ENCODE assay signal across 8 mouse cellular contexts in the genomic region with DNA sequence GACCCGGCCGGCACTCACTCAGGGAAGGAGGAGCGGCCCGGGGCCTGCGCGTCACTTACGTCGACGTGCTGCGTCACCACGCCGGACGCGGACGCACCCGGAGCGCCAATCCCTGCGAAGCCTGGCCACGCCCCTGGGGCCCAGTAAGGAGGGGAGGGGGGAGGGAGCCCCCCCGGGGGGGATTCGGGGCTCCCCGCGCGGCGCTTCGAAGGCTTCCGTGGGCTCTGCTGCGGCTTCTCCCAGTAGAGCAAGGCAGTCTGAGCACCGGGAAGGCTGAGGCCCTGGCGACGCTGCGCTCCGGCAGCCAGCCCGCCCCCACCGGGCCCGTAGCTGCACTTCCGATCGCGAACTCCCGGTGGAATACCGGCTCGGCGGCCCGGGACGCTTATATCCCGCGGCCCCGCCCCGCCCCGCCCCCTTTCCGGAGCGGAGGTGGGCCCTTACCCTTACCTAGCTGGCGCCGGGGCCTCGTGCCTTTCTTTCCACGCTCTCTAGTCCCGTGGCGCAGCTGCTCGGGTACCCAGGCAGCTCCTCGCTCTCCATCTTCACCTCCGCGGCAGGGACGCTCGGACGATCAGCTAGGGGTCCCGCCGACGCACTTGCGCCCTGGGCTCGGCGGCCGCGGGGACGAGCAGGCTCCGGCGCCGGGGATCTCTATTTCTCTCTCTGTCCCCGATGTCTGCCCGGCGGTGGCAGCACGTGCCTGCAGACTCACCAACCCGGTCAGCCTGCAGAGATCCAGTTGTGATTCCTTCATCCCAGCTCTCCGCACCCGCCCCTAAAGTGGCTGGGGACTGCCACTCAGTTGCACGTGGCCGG. TPM values are rescaled to one million over a fixed set of nuclear protein-coding genes. Genes with fewer than 3 reads are reported as not detected.
DNase-seq lines count a peak whose midpoint lies in the region; ATAC-seq and TF ChIP-seq lines count a peak whose summit lies in the region.

A gene (minus strand): TSS at position 129 of the 819 bp plus-strand sequence.

- peak; percentile 99 for DNase-seq in brain, embryonic 14.5 days (ENCODE audit: low read depth)
- DNase-seq in kidney, postnatal 0 days (ENCODE audit: low spot score) = peak; percentile 95
- peak; percentile 92 for DNase-seq in liver, embryonic 11.5 days (ENCODE audit: low spot score)
- DNase-seq in naive thymus-derived CD4-positive, alpha-beta T cell, adult 2 months (ENCODE audit: low read depth) = peak; percentile 97

- peak within 1 kb of the TSS; percentile 98 for H3K9ac ChIP-seq in heart, embryonic 12.5 days
- H3K9ac ChIP-seq in kidney, postnatal 0 days (ENCODE audit: low read depth, low read length) = peak within 1 kb of the TSS; percentile 90
- peak within 1 kb of the TSS; percentile 94 for H3K9ac ChIP-seq in liver, embryonic 11.5 days (ENCODE audit: low read depth, low read length)
- H3K9ac ChIP-seq in stomach, embryonic 14.5 days (replicated peaks; ENCODE audit: low read depth, low read length) = peak within 1 kb of the TSS; percentile 89

- WGBS in heart, embryonic 12.5 days = under 1% methylated on average over 81 of the region's 86 CpGs
- WGBS in kidney, postnatal 0 days = under 1% methylated on average over 64 of the region's 86 CpGs
- under 1% methylated on average over 67 of the region's 86 CpGs for WGBS in liver, embryonic 11.5 days
- under 1% methylated on average over 73 of the region's 86 CpGs for WGBS in stomach, embryonic 14.5 days

- peaks cover 40% of the 10 kb centered on the region for H3K79me2 ChIP-seq in C2C12 (ENCODE audit: control insufficient read depth, insufficient read depth)

- H3K4me3 ChIP-seq in C2C12 (ENCODE audit: insufficient read depth, poor library complexity, severe bottlenecking) = peak within 1 kb of the TSS; percentile 84
- H3K4me3 ChIP-seq in erythroblast, embryonic 14.5 days (replicated peaks) = peak within 1 kb of the TSS; percentile 96
- H3K4me3 ChIP-seq in heart, embryonic 12.5 days = peak within 1 kb of the TSS; percentile 97
- peak within 1 kb of the TSS; percentile 80 for H3K4me3 ChIP-seq in kidney, postnatal 0 days (replicated peaks; ENCODE audit: low read depth, low read length)
- H3K4me3 ChIP-seq in liver, embryonic 11.5 days (ENCODE audit: low read depth, low read length) = peak within 1 kb of the TSS; percentile 92
- H3K4me3 ChIP-seq in stomach, embryonic 14.5 days (ENCODE audit: low read depth, low read length) = peak within 1 kb of the TSS; percentile 85

- H3K27ac ChIP-seq in heart, embryonic 12.5 days (ENCODE audit: poor library complexity, severe bottlenecking) = peak within 1 kb of the TSS; percentile 97
- H3K27ac ChIP-seq in kidney, postnatal 0 days = peak within 1 kb of the TSS; percentile 95
- H3K27ac ChIP-seq in liver, embryonic 11.5 days (ENCODE audit: low read depth, low read length) = peak within 1 kb of the TSS; percentile 90
- peak within 1 kb of the TSS; percentile 96 for H3K27ac ChIP-seq in stomach, embryonic 14.5 days (ENCODE audit: low read length)

- H3K9me3 ChIP-seq in erythroblast, embryonic 14.5 days (ENCODE audit: control insufficient read depth, low read length) = no peaks in the 10 kb centered on the region
- no peaks in the 10 kb centered on the region for H3K9me3 ChIP-seq in heart, embryonic 12.5 days (replicated peaks)
- no peaks in the 10 kb centered on the region for H3K9me3 ChIP-seq in kidney, postnatal 0 days (replicated peaks; ENCODE audit: low read length)
- H3K9me3 ChIP-seq in liver, embryonic 11.5 days (ENCODE audit: control insufficient read depth, low read length) = no peaks in the 10 kb centered on the region
- no peaks in the 10 kb centered on the region for H3K9me3 ChIP-seq in stomach, embryonic 14.5 days (ENCODE audit: control insufficient read depth, low read depth, low read length)

- H3ac ChIP-seq in C2C12 (ENCODE audit: control insufficient read depth, insufficient read length, low read depth) = peak within 1 kb of the TSS; percentile 96

- no peaks in the 10 kb centered on the region for H3K27me3 ChIP-seq in C2C12 (ENCODE audit: control insufficient read depth, insufficient read depth, insufficient read length)
- no peaks in the 10 kb centered on the region for H3K27me3 ChIP-seq in erythroblast, embryonic 14.5 days (ENCODE audit: control insufficient read depth)
- no peaks in the 10 kb centered on the region for H3K27me3 ChIP-seq in heart, embryonic 12.5 days (replicated peaks)
- no peaks in the 10 kb centered on the region for H3K27me3 ChIP-seq in kidney, postnatal 0 days (ENCODE audit: insufficient read depth, low read length)
- no peaks in the 10 kb centered on the region for H3K27me3 ChIP-seq in liver, embryonic 11.5 days (replicated peaks; ENCODE audit: control insufficient read depth, insufficient read depth, low read length)
- no peaks in the 10 kb centered on the region for H3K27me3 ChIP-seq in stomach, embryonic 14.5 days (ENCODE audit: control insufficient read depth, insufficient read depth, low read length)

- H3K4me1 ChIP-seq in erythroblast, embryonic 14.5 days (ENCODE audit: control insufficient read depth) = peaks cover 33% of the 10 kb centered on the region
- H3K4me1 ChIP-seq in heart, embryonic 12.5 days (replicated peaks) = peaks cover 15% of the 10 kb centered on the region
- 0 out of 2 replicates have a peak, but pooled peaks cover 6% of the 10 kb centered on the region for H3K4me1 ChIP-seq in kidney, postnatal 0 days (replicated peaks; ENCODE audit: insufficient read depth, low read length)
- H3K4me1 ChIP-seq in liver, embryonic 11.5 days (replicated peaks; ENCODE audit: control insufficient read depth, insufficient read depth, low read length) = peaks cover 12% of the 10 kb centered on the region
- peaks cover 10% of the 10 kb centered on the region; the same call in 1 of the 2 replicates for H3K4me1 ChIP-seq in stomach, embryonic 14.5 days (ENCODE audit: control insufficient read depth, insufficient read depth, low read length)

- no peak for TF ChIP-seq CTCF in C2C12 (IDR thresholded peaks at IDR 0.05; ENCODE audit: control insufficient read depth, insufficient read depth, insufficient read length)
- no peak for TF ChIP-seq CTCF in brain, embryonic 14.5 days (IDR thresholded peaks at IDR 0.05; ENCODE audit: borderline replicate concordance, extremely low read depth, insufficient read depth, insufficient read length)
- 0 out of 2 replicates have a peak, but pooled peaks have one; percentile 4 for TF ChIP-seq CTCF in kidney, postnatal 0 days (IDR thresholded peaks at IDR 0.05; ENCODE audit: low read depth)

- peak; percentile 99 for ATAC-seq in heart, embryonic 12.5 days (ENCODE audit: insufficient number of reproducible peaks, low FRiP score)
- peak; percentile 97 for ATAC-seq in kidney, postnatal 0 days (replicated peaks; ENCODE audit: low FRiP score, low read depth)
- peak; percentile 95 for ATAC-seq in liver, embryonic 11.5 days (replicated peaks; ENCODE audit: low FRiP score)
- peak; percentile 98 for ATAC-seq in stomach, embryonic 14.5 days (ENCODE audit: insufficient number of reproducible peaks, insufficient read depth, low FRiP score, low read depth)

- peak within 1 kb of the TSS; percentile 93 for H3K4me2 ChIP-seq in heart, embryonic 12.5 days
- H3K4me2 ChIP-seq in kidney, postnatal 0 days (ENCODE audit: low read length) = peak within 1 kb of the TSS; percentile 90
- peak within 1 kb of the TSS; percentile 94 for H3K4me2 ChIP-seq in liver, embryonic 11.5 days
- H3K4me2 ChIP-seq in stomach, embryonic 14.5 days (replicated peaks; ENCODE audit: low read depth, low read length) = peak within 1 kb of the TSS; percentile 68

- peak; percentile 55; the same call in 1 of the 2 replicates for TF ChIP-seq POLR2A in brain, embryonic 14.5 days (IDR thresholded peaks at IDR 0.05; ENCODE audit: borderline replicate concordance, extremely low read depth, insufficient read depth, insufficient read length, poor library complexity, severe bottlenecking)

- H3K36me3 ChIP-seq in C2C12 (ENCODE audit: control insufficient read depth, insufficient read depth) = peaks cover 32% of the 10 kb centered on the region
- peaks cover 29% of the 10 kb centered on the region for H3K36me3 ChIP-seq in erythroblast, embryonic 14.5 days (ENCODE audit: control insufficient read depth)
- peaks cover 18% of the 10 kb centered on the region for H3K36me3 ChIP-seq in heart, embryonic 12.5 days
- peaks cover 6% of the 10 kb centered on the region; the same call in 1 of the 2 replicates for H3K36me3 ChIP-seq in kidney, postnatal 0 days (ENCODE audit: insufficient read depth, low read length)
- peaks cover 14% of the 10 kb centered on the region for H3K36me3 ChIP-seq in liver, embryonic 11.5 days (ENCODE audit: control insufficient read depth, insufficient read depth, low read length)
- H3K36me3 ChIP-seq in stomach, embryonic 14.5 days (ENCODE audit: control insufficient read depth, insufficient read depth, low read length) = peaks cover 15% of the 10 kb centered on the region; the same call in 1 of the 2 replicates

- H3K79me3 ChIP-seq in C2C12 (ENCODE audit: low read depth) = peaks cover 26% of the 10 kb centered on the region

TF ChIP-seq in C2C12, 6 proteins besides CTCF, POLR2A, EP300 and RAD21:
- peak; percentile 86 for TF ChIP-seq MAX (IDR thresholded peaks at IDR 0.05)
- no peak for TF ChIP-seq CEBPB (IDR thresholded peaks at IDR 0.05; ENCODE audit: low read depth)
- no peak for TF ChIP-seq USF1 (IDR thresholded peaks at IDR 0.05; ENCODE audit: low read depth)
- TF ChIP-seq FOSL1 (IDR thresholded peaks at IDR 0.05; ENCODE audit: insufficient read depth, low read length, poor library complexity, severe bottlenecking) = no peak
- TF ChIP-seq MYOG (IDR thresholded peaks at IDR 0.05; ENCODE audit: control insufficient read depth, extremely low read depth, insufficient read length) = no peak

RNA-seq across cellular contexts. Expression of the gene that starts here (rescaled TPM):
- polyA plus RNA-seq in C2C12 (2012; fragmentation: generic; extraction: Trizol) = 10.9 TPM
- polyA plus RNA-seq in brain, embryonic 14.5 days (2012; rRNA removed) = 27.2 and 33.4 TPM in 2 replicates
- 0.57 and 1.3 TPM in 2 replicates for polyA plus RNA-seq in erythroblast, embryonic 14.5 days (2012)
- polyA plus RNA-seq in heart, embryonic 12.5 days (2016; fragmentation: Nextera tagmentation; extraction: Ambion mirVana) = 27.6 and 31.0 TPM in 2 replicates
- 27.6 and 29.7 TPM in 2 replicates for polyA plus RNA-seq in kidney, postnatal 0 days (2015; fragmentation: Nextera tagmentation; extraction: Ambion mirVana)
- polyA plus RNA-seq in liver, embryonic 11.5 days (2014; fragmentation: Nextera tagmentation; extraction: Ambion mirVana) = 40.0 and 45.1 TPM in 2 replicates
- polyA plus RNA-seq in stomach, embryonic 14.5 days (2014; fragmentation: Nextera tagmentation; extraction: Ambion mirVana) = 38.5 and 40.9 TPM in 2 replicates

Comparison
In these comparisons a context has a peak if more than half of its experiments do, and no peak if none do; other contexts are left out.
1. Peak in every context shown above with its lines: DNase-seq, ATAC-seq, H3K4me3 ChIP-seq and H3K27ac ChIP-seq.